Mouse (Mus musculus) ES-E14 (cell line): ENCODE data around the gene Mlxipl. TPM values are rescaled to one million over a fixed set of nuclear protein-coding genes. Genes with fewer than 3 reads are reported as not detected.

Experiments
- DNase-seq: peaks from one replicate; pipeline ENCODE4 v3.0.0-alpha.2; 2013; ENCODE audit warnings: low read depth, low spot score
- H3K27ac ChIP-seq: 2 replicates; pipeline ENCODE4 v1.5.1; 2012; ENCODE audit warnings: low read depth, mild to moderate bottlenecking, low read length, moderate library complexity, mixed read lengths; ENCODE audit not compliant: poor library complexity, insufficient read depth, severe bottlenecking
- H3K36me3 ChIP-seq: 2 replicates; pipeline ENCODE4 v1.6.1; 2012; ENCODE audit warnings: mild to moderate bottlenecking, low read length, moderate library complexity, mixed read lengths; ENCODE audit not compliant: control insufficient read depth, poor library complexity, insufficient read depth, severe bottlenecking
- H3K4me1 ChIP-seq, 2 experiments: fragments of 150-350 bp in 1 of 2; sonication (generic) in 1 of 2; 2 replicates each; pipeline ENCODE4 v1.6.1; 2012; ENCODE audit warnings: low read length in 2 of 2, mild to moderate bottlenecking in 1 of 2, mixed read lengths in 1 of 2; ENCODE audit not compliant: control insufficient read depth in 2 of 2, insufficient read depth in 2 of 2, poor library complexity in 1 of 2
- H3K4me3 ChIP-seq, 2 experiments: fragments of 150-350 bp in 1 of 2; sonication (generic) in 1 of 2; 2 replicates each; pipeline ENCODE4 v1.5.1; 2012; ENCODE audit warnings: low read length in 2 of 2, low read depth in 1 of 2, mild to moderate bottlenecking in 1 of 2, mixed read lengths in 1 of 2; ENCODE audit not compliant: insufficient read depth in 1 of 2, poor library complexity in 1 of 2, severe bottlenecking in 1 of 2
- H3K9ac ChIP-seq: 2 replicates; pipeline ENCODE4 v1.6.1; 2012; ENCODE audit warnings: low read depth, mild to moderate bottlenecking, low read length, mixed read lengths; ENCODE audit not compliant: poor library complexity, insufficient read depth, severe bottlenecking
- H3K9me3 ChIP-seq: fragments of 150-350 bp; sonication (generic); 2 replicates; pipeline ENCODE4 v1.6.1; 2012; ENCODE audit warnings: low read depth, mild to moderate bottlenecking, low read length; ENCODE audit not compliant: control insufficient read depth, insufficient read depth
- CHD2 ChIP-seq: IDR thresholded peaks from 2 replicates; pipeline ENCODE4 v1.6.1; 2014; ENCODE audit warnings: mild to moderate bottlenecking, low read depth, low read length, inconsistent platforms
- HCFC1 ChIP-seq: IDR thresholded peaks from 2 replicates; pipeline ENCODE4 v1.6.1; 2012; ENCODE audit warnings: low read length, inconsistent platforms, borderline replicate concordance; ENCODE audit not compliant: insufficient read depth
- MAFK ChIP-seq: IDR thresholded peaks from 2 replicates; pipeline ENCODE4 v1.6.1; 2014; ENCODE audit warnings: mild to moderate bottlenecking, low read depth, low read length, inconsistent platforms; ENCODE audit not compliant: insufficient read depth
- ZC3H11A ChIP-seq: IDR thresholded peaks from 2 replicates; pipeline ENCODE4 v1.6.1; 2012; ENCODE audit warnings: low read depth, mild to moderate bottlenecking, inconsistent platforms, low read length, borderline replicate concordance
- ZNF384 ChIP-seq: IDR thresholded peaks from 2 replicates; pipeline ENCODE4 v1.6.1; 2012; ENCODE audit warnings: low read depth, low read length, inconsistent platforms
- in situ Hi-C, 2 experiments: fragments of 600-800 bp; cut with MboI; formaldehyde crosslinking; loops; one replicate each; pipeline ENCODE4 v1.15.1; 2025; ENCODE audit warnings: low sequenced_read_pairs in 2 of 2, inconsistent platforms in 1 of 2; ENCODE audit not compliant: unreplicated experiment in 2 of 2
- total RNA-seq: library from RNA; depleted of rRNA; stranded (reverse); fragments of 300-350 nt; gene quantifications from 2 replicates; pipeline ENCODE4 v1.2.3, GENCODE M21; 2012

Gene Mlxipl
- total RNA-seq, 1 experiment, result 7.6 TPM

DNA sequence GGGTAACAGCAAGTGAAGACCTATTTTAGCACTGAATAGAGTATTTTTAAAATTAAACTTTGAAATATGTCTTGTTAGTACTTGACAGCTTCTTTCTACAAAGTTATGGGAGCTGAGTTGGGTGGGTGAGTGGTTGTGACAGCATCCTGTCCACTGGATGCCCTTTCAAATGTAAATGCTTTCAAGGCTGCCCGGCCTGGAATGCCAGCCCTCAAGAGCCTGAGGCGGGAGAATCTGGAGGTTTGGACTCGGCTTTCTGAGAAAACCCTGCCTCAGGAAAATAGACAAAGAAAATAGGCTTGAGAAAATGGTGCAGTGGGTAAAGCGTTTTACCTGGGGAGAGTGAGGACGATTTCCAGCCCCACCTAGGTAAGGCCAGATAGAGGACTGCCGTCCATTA lies 92.1 kb downstream of the Mlxipl start:
- DNase-seq, result no peak
- TF ChIP-seq HCFC1 (no peak), MAFK (no peak), ZNF384 (no peak), ZC3H11A (no peak)

GRCm38 (mm10) chr5:135183131-135183861 lies 93.6 kb downstream of the Mlxipl start:
- H3K4me3 ChIP-seq, result no peak overlapping the region
- peaks cover 2 to 18% of the 10 kb centered on the region in 2 experiments; a peak in 2 of 4 replicates for H3K4me1 ChIP-seq
- H3K36me3 ChIP-seq, result peaks cover 29% of the 10 kb centered on the region
- H3K9ac ChIP-seq, result no peak overlapping the region; the same call in 1 of the 2 replicates
- H3K27ac ChIP-seq, result peak overlapping the region; percentile 49; the same call in 1 of the 2 replicates
- in situ Hi-C loops, result no loop called here
- no peak for DNase-seq
- H3K9me3 ChIP-seq, result no peaks in the 10 kb centered on the region
- no peak for TF ChIP-seq ZNF384
- TF ChIP-seq CHD2, result no peak
- no peak for TF ChIP-seq MAFK
- no peak for TF ChIP-seq ZC3H11A
- no peak for TF ChIP-seq HCFC1

More for the DNA sequence above, 92.1 kb downstream of the Mlxipl start:
- H3K36me3 ChIP-seq, result peaks cover 36% of the 10 kb centered on the region
- peaks cover 2 to 18% of the 10 kb centered on the region in 2 experiments; a peak in 2 of 4 replicates for H3K4me1 ChIP-seq
- H3K27ac ChIP-seq, result peak overlapping the region; percentile 43; the same call in 1 of the 2 replicates
- in situ Hi-C loops, result no loop called here
- no peak overlapping the region for H3K4me3 ChIP-seq
- H3K9me3 ChIP-seq, result no peaks in the 10 kb centered on the region
- no peak overlapping the region; the same call in 1 of the 2 replicates for H3K9ac ChIP-seq

- H3K36me3 ChIP-seq, result peaks cover 23% of the 10 kb centered on the region
- DNase-seq, result no peak
- in situ Hi-C loops, result no loop called here
- H3K27ac ChIP-seq, result no peak overlapping the region
- no peaks in the 10 kb centered on the region for H3K9me3 ChIP-seq
- H3K4me3 ChIP-seq, result no peak overlapping the region
- TF ChIP-seq MAFK, result no peak
- TF ChIP-seq CHD2, result no peak
- no peak for TF ChIP-seq ZC3H11A
- no peak for TF ChIP-seq HCFC1
- TF ChIP-seq ZNF384, result no peak
- no peak overlapping the region for H3K9ac ChIP-seq
- peaks cover 2 to 11% of the 10 kb centered on the region in 2 experiments; a peak in 2 of 4 replicates for H3K4me1 ChIP-seq
Measured at GRCm38 (mm10) chr5:135185016-135185415, 95.3 kb downstream of the Mlxipl start.

DNA sequence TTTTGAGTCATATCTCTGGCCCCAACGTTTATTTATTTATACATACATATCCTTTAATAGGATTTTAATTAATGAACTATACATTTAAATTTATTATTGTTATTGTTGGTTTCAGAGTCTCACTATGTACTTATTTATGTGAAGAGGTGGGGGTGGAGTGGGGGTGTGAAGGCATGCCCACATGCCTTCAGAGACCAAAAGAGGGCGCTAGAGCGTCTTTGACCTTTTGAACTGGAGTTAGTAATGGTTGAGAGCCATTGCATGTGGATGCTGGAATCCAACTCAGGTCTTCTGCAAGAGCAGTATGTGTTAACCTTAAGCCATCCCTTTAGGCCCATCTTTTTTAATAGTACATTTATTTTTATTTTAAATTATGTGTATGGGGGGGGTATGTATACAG lies 95.9 kb downstream of the Mlxipl start:
- Histone ChIP-seq H3K36me3 (peaks cover 17% of the 10 kb centered on the region), H3K4me1 (peaks cover 2 to 11% of the 10 kb centered on the region in 2 experiments; a peak in 2 of 4 replicates), H3K9ac (no peak overlapping the region), H3K4me3 (no peak overlapping the region), H3K9me3 (no peaks in the 10 kb centered on the region), H3K27ac (no peak overlapping the region)
- in situ Hi-C loops, result no loop called here
- TF ChIP-seq ZC3H11A, result no peak
- TF ChIP-seq CHD2, result no peak
- TF ChIP-seq MAFK, result no peak
- TF ChIP-seq ZNF384, result no peak
- TF ChIP-seq HCFC1, result no peak
- peak; percentile 57 for DNase-seq
